Mouse (Mus musculus) adrenal gland, adult 2 months (tissue): ENCODE data around the gene Atl3. TPM values are rescaled to one million over a fixed set of nuclear protein-coding genes. Genes with fewer than 3 reads are reported as not detected.
A peak's percentile ranks its signal among the peaks of the same experiment; 100 is the strongest.

Source experiments
- DNase-seq: peaks from one replicate; pipeline ENCODE4 v3.0.0; 2021
- polyA plus RNA-seq: library from polyadenylated mRNA; depleted of rRNA; stranded (reverse); fragments of >200 nt; gene quantifications from 2 replicates; pipeline ENCODE4 v1.2.3, GENCODE M21; 2012
- total RNA-seq, 2 experiments: library from RNA; stranded (reverse); gene quantifications; 2 replicates each; pipeline ENCODE4 v1.2.3; 2021

Atl3 gene
- total and polyA plus RNA-seq, 3 experiments: 14.4 to 107 (median 94.1) TPM

DNA sequence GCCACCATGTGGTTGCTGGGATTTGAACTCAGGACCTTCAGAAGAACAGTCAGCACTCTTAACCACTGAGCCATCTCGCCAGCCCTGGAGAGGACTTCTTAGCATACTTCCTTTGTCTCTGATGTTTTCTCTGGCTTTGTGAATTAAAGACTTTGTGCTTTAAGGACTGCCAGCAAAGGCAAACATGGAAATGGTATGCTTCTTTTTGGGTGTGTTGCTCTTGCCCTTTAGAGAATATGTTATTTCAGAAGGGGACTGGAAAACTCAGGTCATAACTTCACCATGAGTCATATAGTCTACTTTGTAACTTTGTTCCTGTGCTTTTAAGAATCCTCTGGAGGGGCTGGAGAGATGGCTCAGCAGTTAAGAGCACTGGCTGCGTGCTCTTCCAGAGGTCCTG lies 5.0 kb downstream of the Atl3 start:
- DNase-seq: no peak

DNA sequence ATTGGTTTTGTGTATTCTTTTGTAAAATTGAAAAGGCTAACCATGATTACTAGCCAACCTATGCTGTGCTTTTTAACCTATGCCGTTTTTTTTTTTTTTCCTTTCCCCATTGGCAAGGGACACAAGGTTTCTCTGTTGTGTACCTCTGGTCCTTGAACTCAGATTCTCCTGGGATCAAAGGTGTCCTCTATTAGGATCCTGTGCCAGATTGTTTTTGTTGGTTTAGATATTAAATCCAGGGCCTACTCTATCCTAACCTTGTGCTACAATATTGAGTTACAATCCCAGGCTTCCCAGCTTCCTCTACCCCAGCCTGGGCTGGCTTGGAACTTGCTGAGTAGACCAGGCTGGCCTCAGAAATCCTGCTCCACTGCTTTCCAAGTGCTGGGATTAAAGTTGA lies 6.9 kb downstream of the Atl3 start:
- no peak for DNase-seq

- no peak for DNase-seq
Observed at GRCm38 (mm10) chr19:7502432-7502831, 8.6 kb downstream of the Atl3 start.

DNA sequence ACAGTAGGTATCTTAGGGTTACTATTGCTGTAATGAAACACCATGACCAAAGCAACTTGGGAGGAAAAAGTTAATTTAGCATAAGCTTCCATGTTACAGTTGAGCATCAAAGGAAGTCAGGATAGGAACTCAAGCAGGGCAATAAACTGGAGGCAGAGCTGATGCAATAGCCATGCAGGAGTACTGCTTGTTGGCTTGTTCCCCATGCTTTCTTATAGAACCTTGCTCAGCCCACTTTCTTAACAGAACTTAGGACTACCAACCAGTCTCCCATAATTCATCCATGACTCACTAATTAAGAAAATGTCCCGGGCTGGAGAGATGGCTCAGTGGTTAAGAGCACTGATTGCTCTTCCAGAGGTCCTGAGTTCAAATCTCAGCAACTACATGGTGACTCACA lies 12.5 kb downstream of the Atl3 start:
- no peak for DNase-seq

DNA sequence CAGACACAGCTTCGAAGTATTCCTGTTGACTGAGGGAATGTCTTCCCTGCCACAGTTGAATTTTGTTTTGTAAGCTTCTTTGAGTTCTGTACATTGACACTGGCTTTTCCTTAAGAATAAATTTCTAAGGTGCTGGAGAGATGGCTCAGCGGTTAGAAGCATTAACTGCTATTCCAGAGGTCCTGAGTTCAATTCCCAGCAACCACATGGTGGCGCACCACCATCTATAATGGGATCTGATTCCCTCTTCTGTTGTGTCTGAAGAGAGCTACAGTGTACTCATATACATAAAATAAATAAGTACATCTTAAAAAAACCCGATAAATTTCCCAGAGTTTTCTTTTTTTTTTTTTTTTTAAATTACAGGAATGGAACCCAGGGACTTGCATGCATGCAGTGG lies 14.2 kb downstream of the Atl3 start:
- no peak for DNase-seq

DNA sequence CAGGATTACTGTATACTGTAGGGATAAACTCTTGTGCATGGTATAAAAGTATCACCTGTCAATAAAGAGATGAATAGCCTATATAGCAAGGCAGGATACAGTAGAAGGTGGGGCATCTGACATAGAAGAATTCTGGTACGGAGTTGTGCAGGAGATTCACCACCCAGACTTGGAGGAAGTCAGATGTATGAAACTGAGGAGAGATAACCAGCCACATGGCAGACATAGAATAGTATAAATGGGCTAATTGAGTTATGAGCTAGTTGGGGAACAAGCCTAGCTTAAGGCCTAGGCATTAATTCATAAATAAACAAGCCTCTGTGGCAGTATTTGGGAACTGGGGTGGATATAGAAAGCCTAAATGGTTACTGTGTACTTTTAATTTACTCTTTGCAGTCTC lies 22.6 kb downstream of the Atl3 start:
- no peak for DNase-seq

GRCm38 (mm10) chr19:7521619-7522018 lies 27.8 kb downstream of the Atl3 start:
- no peak for DNase-seq

- no peak for DNase-seq
Observed at GRCm38 (mm10) chr19:7522856-7523255, 29.0 kb downstream of the Atl3 start.

DNA sequence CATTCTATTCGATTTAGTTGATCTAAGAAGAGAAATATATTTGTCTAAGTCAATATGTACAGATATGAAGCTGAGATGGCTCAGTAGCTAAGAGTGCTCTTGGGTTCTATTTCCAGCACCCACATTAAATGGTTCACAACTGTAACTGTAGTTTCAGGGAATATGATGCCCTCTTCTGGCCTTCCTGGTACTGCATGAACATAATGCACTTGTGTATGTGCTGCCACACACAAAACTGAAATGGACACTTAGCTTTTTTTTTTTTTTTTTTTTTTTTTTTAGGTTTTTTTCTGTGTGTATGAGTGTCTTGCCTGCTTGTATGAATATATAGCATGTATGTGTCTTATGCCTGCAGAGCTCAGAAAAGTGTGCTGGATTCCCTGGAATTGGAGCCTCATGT lies 29.5 kb downstream of the Atl3 start:
- DNase-seq: no peak

GRCm38 (mm10) chr19:7523781-7524180 lies 29.9 kb downstream of the Atl3 start:
- no peak for DNase-seq

DNA sequence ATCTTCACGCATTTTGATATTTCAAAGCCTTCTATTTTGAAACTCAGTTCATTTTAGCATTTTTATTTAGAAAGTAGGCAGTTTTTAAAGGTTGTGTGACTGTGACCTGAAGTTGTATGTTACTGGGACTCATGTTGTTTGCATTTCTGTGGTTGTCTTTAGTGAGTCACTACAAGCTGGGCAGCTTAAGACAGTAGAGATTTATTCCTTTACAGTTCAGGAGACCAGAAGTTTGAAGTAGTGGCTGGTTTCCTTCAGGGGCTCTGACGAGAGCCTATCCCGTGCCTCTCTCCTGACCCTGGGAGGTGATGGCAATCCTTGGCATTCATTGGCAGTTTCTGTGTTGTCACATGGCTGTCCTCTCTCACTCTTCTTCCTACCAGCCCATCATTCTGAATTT lies 31.0 kb downstream of the Atl3 start:
- DNase-seq: no peak

DNA sequence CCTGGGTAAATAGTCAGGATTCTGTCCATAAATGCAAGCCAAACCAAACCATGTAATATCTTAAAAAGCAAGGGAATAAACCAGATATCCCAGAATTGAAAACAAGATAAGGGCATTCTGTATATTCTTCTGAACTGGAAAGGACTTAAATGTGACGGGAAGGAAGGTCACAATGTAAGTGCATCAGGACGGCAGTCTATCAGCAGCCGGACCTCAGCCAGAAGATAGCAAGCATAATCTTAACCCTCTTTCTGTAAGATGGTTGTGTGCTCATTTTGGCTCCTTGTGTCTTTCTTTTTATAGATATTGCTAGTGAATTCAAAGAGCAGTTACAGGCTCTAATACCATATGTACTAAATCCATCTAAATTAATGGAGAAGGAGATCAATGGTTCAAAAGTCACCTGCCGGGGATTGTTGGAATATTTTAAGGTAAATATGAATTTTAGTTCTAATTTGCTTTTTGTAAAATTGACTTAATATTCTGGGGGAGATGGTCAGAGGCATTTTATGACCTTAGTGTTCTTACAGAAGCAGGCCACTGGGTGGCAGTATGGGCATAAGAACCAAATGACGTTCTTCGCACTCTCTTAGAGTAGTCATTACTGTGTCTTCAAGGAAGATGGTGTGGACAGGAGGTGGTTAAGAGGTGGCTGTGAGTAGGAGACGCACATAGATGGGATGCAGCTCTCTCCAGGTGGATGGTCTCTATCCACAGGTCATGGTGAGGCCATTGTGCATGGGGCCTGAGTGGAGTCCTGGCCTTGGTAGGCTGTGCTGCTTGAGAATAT lies 35.0 kb downstream of the Atl3 start:
- peak; percentile 35 for DNase-seq

- DNase-seq: no peak
Observed at GRCm38 (mm10) chr19:7531906-7532305, 38.1 kb downstream of the Atl3 start.

- DNase-seq: peak; percentile 25
Observed at GRCm38 (mm10) chr19:7533891-7534290, 40.1 kb downstream of the Atl3 start.

GRCm38 (mm10) chr19:7548924-7549323 lies 55.1 kb downstream of the Atl3 start:
- no peak for DNase-seq

DNA sequence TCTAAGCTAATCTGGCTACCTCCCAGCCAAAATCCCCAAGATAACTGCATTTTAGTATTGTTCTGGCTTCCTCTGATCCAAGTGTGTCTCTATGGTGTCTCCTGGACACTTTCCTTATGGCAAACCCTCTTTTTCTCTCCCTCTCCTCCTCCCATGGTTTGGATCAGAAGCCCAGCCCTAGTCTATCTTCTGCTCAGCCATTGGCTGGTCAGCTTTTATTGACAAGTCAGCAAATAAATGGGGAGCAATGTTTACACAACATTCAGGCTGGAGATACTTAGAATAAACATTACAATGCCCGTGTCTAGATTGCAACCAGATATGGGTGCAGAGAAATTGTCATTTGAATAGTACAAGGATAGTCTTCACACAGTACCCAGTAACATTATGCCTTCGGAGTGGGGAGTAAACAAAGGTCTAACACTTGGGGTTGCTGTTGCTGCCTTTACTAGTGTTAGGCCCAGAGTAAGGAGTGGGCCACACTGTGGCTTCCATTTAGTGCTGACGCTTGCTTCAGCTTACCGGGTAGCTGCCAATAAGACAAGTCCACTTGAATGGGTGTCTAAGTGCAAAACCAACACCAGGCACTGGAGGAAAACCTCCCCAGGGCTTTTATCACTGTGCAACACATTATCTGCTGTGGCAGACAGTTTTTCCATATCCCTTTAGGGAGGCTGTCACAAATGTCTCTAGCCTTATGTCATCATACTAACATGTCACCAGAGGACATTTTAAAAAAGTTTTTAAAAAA lies 57.9 kb downstream of the Atl3 start:
- no peak for DNase-seq

DNA sequence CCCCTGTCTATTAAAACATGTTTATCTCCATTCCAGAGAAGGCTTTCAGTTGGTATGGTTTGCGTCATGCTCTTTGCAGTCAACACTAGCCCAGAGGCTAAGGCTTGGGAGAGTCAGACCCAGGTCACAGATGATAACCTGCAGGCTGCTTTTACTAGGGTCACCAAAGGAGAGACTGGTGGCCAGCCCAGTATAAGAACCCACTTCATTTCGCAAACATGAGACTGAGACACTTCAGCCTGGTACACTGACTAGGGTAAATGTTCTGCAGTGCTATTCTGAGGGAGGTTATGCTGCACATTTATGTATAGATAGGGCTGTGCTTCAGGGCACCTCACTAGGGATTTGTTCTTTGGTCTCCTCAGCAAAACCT lies 58.4 kb downstream of the Atl3 start:
- DNase-seq: no peak

DNA sequence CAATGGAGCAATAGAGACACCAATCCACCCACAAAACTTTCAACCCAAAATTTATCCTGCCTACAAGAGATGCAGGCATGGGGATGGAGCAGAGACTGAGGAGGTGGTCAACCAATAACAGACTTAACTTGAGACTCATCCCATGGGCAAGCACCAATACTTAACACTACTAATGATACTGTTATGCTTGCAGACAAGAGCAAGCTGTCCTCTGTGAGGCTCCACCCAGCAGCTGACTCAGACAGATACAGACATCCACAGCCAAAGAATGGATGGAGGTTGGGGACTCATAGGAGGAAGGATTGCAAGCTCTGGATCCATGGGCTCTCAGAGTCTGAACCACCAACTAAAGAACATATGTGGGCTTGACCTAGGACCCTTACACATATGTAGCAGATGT lies 59.6 kb downstream of the Atl3 start:
- no peak for DNase-seq

DNA sequence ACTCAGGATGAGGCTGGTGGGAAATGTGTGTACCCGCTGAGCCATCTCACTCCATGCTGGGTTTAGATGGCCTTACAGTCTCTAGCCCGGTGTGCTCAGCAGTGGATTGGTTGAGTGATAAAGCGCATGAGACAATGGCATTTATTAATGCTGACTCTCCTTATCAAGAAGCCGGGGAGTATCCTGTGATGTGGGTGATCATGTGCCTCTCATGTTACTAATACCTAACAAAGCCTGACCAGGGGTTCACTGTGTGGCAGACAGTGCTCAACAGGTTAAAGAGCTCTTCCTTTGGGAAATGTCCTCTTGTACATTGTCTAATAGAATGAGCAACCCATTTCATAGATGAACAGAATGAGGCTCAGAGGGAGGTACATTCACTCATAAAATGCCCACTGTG lies 61.0 kb downstream of the Atl3 start:
- DNase-seq: no peak

GRCm38 (mm10) chr19:7556641-7557040 lies 62.8 kb downstream of the Atl3 start:
- no peak for DNase-seq

GRCm38 (mm10) chr19:7557328-7557822 lies 63.5 kb downstream of the Atl3 start, which contains the start of gene Pla2g16:
TSS of gene Pla2g16 (plus strand) at chr19:7557459.
- peak; percentile 90 for DNase-seq

GRCm38 (mm10) chr19:7557844-7558243 lies 64.0 kb downstream of the Atl3 start:
- no peak for DNase-seq

DNA sequence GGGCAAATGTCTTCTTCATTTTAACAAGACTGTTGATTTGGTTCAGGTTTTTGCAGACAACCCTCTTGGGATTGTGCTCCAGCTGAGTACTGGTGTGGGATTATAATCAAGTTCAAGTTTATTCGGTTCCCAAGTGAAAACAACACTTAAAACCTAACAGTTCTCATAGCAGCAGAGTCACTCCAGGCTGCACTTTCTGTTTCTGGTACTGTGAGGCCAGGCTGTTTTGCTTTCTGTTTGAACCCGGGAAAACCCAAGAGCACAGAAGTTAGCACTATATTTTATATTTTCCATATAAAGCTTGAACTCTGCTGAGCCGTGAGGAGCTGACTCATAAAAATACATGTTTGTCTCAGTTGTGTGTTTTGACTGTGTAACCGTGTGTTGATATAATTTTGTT lies 64.8 kb downstream of the Atl3 start:
- DNase-seq: no peak

GRCm38 (mm10) chr19:7559986-7560385 lies 66.1 kb downstream of the Atl3 start:
- DNase-seq: no peak
